ENCODE assay signal across 31 mouse cellular contexts in the genomic region with DNA sequence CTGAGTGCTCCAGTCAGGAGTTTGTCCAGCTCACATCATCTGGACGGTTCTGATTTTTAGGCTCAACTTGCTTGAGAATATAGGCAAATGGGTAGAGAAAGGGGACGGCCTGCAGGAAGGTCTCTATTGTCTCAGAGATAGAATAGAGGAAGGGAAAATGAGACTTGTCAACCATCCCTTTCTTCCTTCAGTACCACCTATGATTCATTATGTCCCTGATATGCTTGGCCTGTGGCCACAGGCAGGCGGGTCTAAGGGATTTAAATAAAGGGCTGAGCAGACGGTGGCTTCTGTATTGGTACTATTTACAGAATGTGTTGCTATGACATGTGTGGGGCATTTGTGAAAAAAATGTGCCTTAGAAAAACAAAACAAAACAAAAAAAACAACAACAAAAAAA. TPM values are rescaled to one million over a fixed set of nuclear protein-coding genes. Genes with fewer than 3 reads are reported as not detected.
DNase-seq lines count a peak whose midpoint lies in the region; ATAC-seq and TF ChIP-seq lines count a peak whose summit lies in the region.
"Had no signal": no experiment of that assay in that cellular context is flagged by ENCODE, and none has a peak within 500 bp of the region (broad histone marks: within the 10 kb centered on the region; RNA-seq: fewer than 3 reads in every experiment).

No protein-coding gene starts in this region.

- no peak overlapping the region for H3K4me2 ChIP-seq in stomach, embryonic 15.5 days
- H3K4me2 ChIP-seq: embryonic facial prominence, embryonic 12.5 days; forebrain, embryonic 12.5 days; forebrain, embryonic 15.5 days; heart, embryonic 11.5 days; hindbrain, embryonic 12.5 days; hindbrain, embryonic 15.5 days had no signal

- H3K36me3 ChIP-seq in stomach, embryonic 15.5 days: no peaks in the 10 kb centered on the region
- H3K36me3 ChIP-seq: embryonic facial prominence, embryonic 12.5 days; forebrain, embryonic 12.5 days; forebrain, embryonic 15.5 days; hindbrain, embryonic 12.5 days; hindbrain, embryonic 15.5 days had no signal

- H3K4me1 ChIP-seq in stomach, embryonic 15.5 days: peaks cover 6% of the 10 kb centered on the region; the same call in 1 of the 2 replicates
- H3K4me1 ChIP-seq: embryonic facial prominence, embryonic 12.5 days had no signal

- H3K27ac ChIP-seq in layer of hippocampus, adult 2 months: peak overlapping the region; percentile 58; the same call in 1 of the 2 replicates
- peak overlapping the region; percentile 40 for H3K27ac ChIP-seq in stomach, embryonic 15.5 days
- H3K27ac ChIP-seq: embryonic facial prominence, embryonic 12.5 days; forebrain, embryonic 12.5 days; forebrain, embryonic 15.5 days; hindbrain, embryonic 12.5 days; hindbrain, embryonic 15.5 days had no signal

- peak; percentile 9 for DNase-seq in adrenal gland, postnatal 10 days
- no peak for DNase-seq in adrenal gland, adult 18-20 months (ENCODE audit: low spot score in 2 of 2)
- no peak for DNase-seq in layer of hippocampus, adult 2 months (ENCODE audit: low spot score in 2 of 2)
- no peak for DNase-seq in layer of hippocampus, postnatal 10 days (ENCODE audit: low spot score in 2 of 2)
- DNase-seq in gastrocnemius, adult 8-10 months (ENCODE audit: low spot score in 2 of 2): no peak
- DNase-seq: cerebellum, adult 18-20 months; cerebellum, adult 9-10 months; cerebellum, postnatal 14 days; gastrocnemius, postnatal 10 days; gastrocnemius, postnatal 36 days; heart, adult 11 months had no signal

- H3K9ac ChIP-seq in stomach, embryonic 15.5 days: no peak overlapping the region
- H3K9ac ChIP-seq: embryonic facial prominence, embryonic 12.5 days; forebrain, embryonic 12.5 days; forebrain, embryonic 15.5 days; hindbrain, embryonic 12.5 days; hindbrain, embryonic 15.5 days had no signal

- no peak for TF ChIP-seq CTCF in layer of hippocampus, adult 2 months (conservative IDR thresholded peaks at IDR 0.05)

- H3K4me3 ChIP-seq in layer of hippocampus, adult 2 months: no peak overlapping the region
- no peak overlapping the region for H3K4me3 ChIP-seq in stomach, embryonic 15.5 days (replicated peaks)
- H3K4me3 ChIP-seq: embryonic facial prominence, embryonic 12.5 days; erythroblast, embryonic 14.5 days; forebrain, embryonic 12.5 days; forebrain, embryonic 15.5 days; hindbrain, embryonic 12.5 days; hindbrain, embryonic 15.5 days had no signal

- H3K9me3 ChIP-seq in stomach, embryonic 15.5 days: no peaks in the 10 kb centered on the region
- H3K9me3 ChIP-seq: embryonic facial prominence, embryonic 12.5 days; forebrain, embryonic 12.5 days; forebrain, embryonic 15.5 days; hindbrain, embryonic 12.5 days; hindbrain, embryonic 15.5 days had no signal

- no peak for ATAC-seq in stomach, embryonic 15.5 days (ENCODE audit: insufficient read depth, low FRiP score, low read depth)
- ATAC-seq in monocyte, adult 5-6 weeks (replicated peaks; ENCODE audit: insufficient number of reproducible peaks, low FRiP score, low TSS enrichment, poor library complexity, severe bottlenecking): no peak
- ATAC-seq: activated CD4-positive, CD25-positive, alpha-beta regulatory T cell, adult 4 months; CD4-positive, CD25-positive, alpha-beta regulatory T cell, adult 4 months; forebrain, embryonic 15.5 days; intestine, postnatal 0 days had no signal

- 50% methylated on average over 4 of the region's 4 CpGs for WGBS in stomach, embryonic 15.5 days

- H3K27me3 ChIP-seq in stomach, embryonic 15.5 days (replicated peaks): no peaks in the 10 kb centered on the region
- H3K27me3 ChIP-seq: embryonic facial prominence, embryonic 12.5 days; forebrain, embryonic 15.5 days; hindbrain, embryonic 12.5 days; hindbrain, embryonic 15.5 days had no signal

RNA-seq across cellular contexts. Expression of gene Pde1b, which starts 14.5 kb away (rescaled TPM):
- 1 to 10 TPM; 5.6 to 9.4 TPM for total RNA-seq in adrenal gland, postnatal 10 days (2021)
- total RNA-seq in adrenal gland, adult 18-20 months (2021): 1 to 10 TPM; 5.1 to 8.6 TPM
- 100 to 1,000 TPM; 109 to 117 TPM for total RNA-seq in layer of hippocampus, adult 2 months (2021)
- total RNA-seq in layer of hippocampus, postnatal 10 days (2021): 10 to 100 TPM; 48.2 to 53.9 TPM
- 8.8 and 9.4 TPM in 2 replicates for polyA plus RNA-seq in stomach, embryonic 15.5 days (2015; fragmentation: Nextera tagmentation; extraction: Ambion mirVana)
- total RNA-seq in gastrocnemius, adult 8-10 months (2022): under 1 TPM; 0.41 to 0.52 (median 0.46) TPM
- 28.6 to 54.5 TPM (median 38.7 TPM) in 3 replicates for total RNA-seq in monocyte, adult 5-6 weeks (2017)

RNA-seq across cellular contexts. Expression of gene Nckap1l, which starts 34.7 kb away (rescaled TPM):
- 1 to 10 TPM; 6.4 to 7.2 TPM for total RNA-seq in adrenal gland, postnatal 10 days (2021)
- total RNA-seq in adrenal gland, adult 18-20 months (2021): 1 to 10 TPM; 5.5 to 8.7 TPM
- 1 to 10 TPM; 6.9 to 8.7 TPM for total RNA-seq in layer of hippocampus, adult 2 months (2021)
- total RNA-seq in layer of hippocampus, postnatal 10 days (2021): 1 to 10 TPM; 8.7 TPM
- polyA plus RNA-seq in stomach, embryonic 15.5 days (2015; fragmentation: Nextera tagmentation; extraction: Ambion mirVana): 3.7 and 4.1 TPM in 2 replicates
- 1 to 10 TPM in 1 of 4 experiments, under 1 TPM in 3; 0.27 to 1.0 (median 0.63) TPM for total RNA-seq in gastrocnemius, adult 8-10 months (2022)
- total RNA-seq in monocyte, adult 5-6 weeks (2017): 272 to 295 TPM (median 278 TPM) in 3 replicates

RNA-seq across cellular contexts. Expression of gene Gtsf2, which starts 40.1 kb away (rescaled TPM):
- not detected for total RNA-seq in adrenal gland, postnatal 10 days (2021)
- total RNA-seq in adrenal gland, adult 18-20 months (2021): not detected
- total RNA-seq in layer of hippocampus, adult 2 months (2021): not detected
- not detected for total RNA-seq in layer of hippocampus, postnatal 10 days (2021)
- polyA plus RNA-seq in stomach, embryonic 15.5 days (2015; fragmentation: Nextera tagmentation; extraction: Ambion mirVana): not detected in 2 replicates
- total RNA-seq in gastrocnemius, adult 8-10 months (2022): not detected
- total RNA-seq in monocyte, adult 5-6 weeks (2017): 4.0 TPM in 1 of 3 replicates, not detected in the others
- total RNA-seq: ES-E14; gastrocnemius, postnatal 10 days; gastrocnemius, postnatal 36 days; heart, adult 8-10 months; heart, postnatal 25 days; hematopoietic stem cell, adult 5-6 weeks had no signal
- polyA plus RNA-seq: activated CD4-positive, CD25-positive, alpha-beta regulatory T cell, adult 4 months; C2C12; CD4-positive, CD25-positive, alpha-beta regulatory T cell, adult 4 months; embryonic facial prominence, embryonic 12.5 days; erythroblast, embryonic 14.5 days; forebrain, embryonic 12.5 days; forebrain, embryonic 15.5 days; heart, embryonic 11.5 days; heart, embryonic 14.5 days; heart, postnatal 0 days; hindbrain, embryonic 12.5 days; intestine, embryonic 14.5 days; intestine, postnatal 0 days had no signal

RNA-seq across cellular contexts. Expression of gene Ppp1r1a, which starts 49.5 kb away (rescaled TPM):
- total RNA-seq in adrenal gland, postnatal 10 days (2021): 10 to 100 TPM; 23.0 to 37.4 TPM
- 10 to 100 TPM; 18.1 to 19.8 TPM for total RNA-seq in adrenal gland, adult 18-20 months (2021)
- total RNA-seq in layer of hippocampus, adult 2 months (2021): 100 to 1,000 TPM; 118 to 136 TPM
- total RNA-seq in layer of hippocampus, postnatal 10 days (2021): 100 to 1,000 TPM; 147 to 157 TPM
- 12.3 and 13.3 TPM in 2 replicates for polyA plus RNA-seq in stomach, embryonic 15.5 days (2015; fragmentation: Nextera tagmentation; extraction: Ambion mirVana)
- total RNA-seq in gastrocnemius, adult 8-10 months (2022): 100 to 1,000 TPM in 2 of 4 experiments, 10 to 100 TPM in 2; 77.3 to 125 (median 101) TPM
- not detected in 3 replicates for total RNA-seq in monocyte, adult 5-6 weeks (2017)
- total RNA-seq: hematopoietic stem cell, adult 5-6 weeks had no signal
- polyA plus RNA-seq: CD4-positive, CD25-positive, alpha-beta regulatory T cell, adult 4 months; erythroblast, embryonic 14.5 days had no signal

RNA-seq across cellular contexts. Expression of gene Gtsf1, which starts 58.1 kb away (rescaled TPM):
- total RNA-seq in adrenal gland, postnatal 10 days (2021): not detected
- total RNA-seq in adrenal gland, adult 18-20 months (2021): not detected
- total RNA-seq in layer of hippocampus, adult 2 months (2021): not detected
- not detected for total RNA-seq in layer of hippocampus, postnatal 10 days (2021)
- polyA plus RNA-seq in stomach, embryonic 15.5 days (2015; fragmentation: Nextera tagmentation; extraction: Ambion mirVana): not detected in 2 replicates
- total RNA-seq in gastrocnemius, adult 8-10 months (2022): not detected
- not detected in 3 replicates for total RNA-seq in monocyte, adult 5-6 weeks (2017)
- total RNA-seq: gastrocnemius, postnatal 10 days; gastrocnemius, postnatal 36 days; heart, postnatal 25 days; hematopoietic stem cell, adult 5-6 weeks had no signal
- polyA plus RNA-seq: activated CD4-positive, CD25-positive, alpha-beta regulatory T cell, adult 4 months; CD4-positive, CD25-positive, alpha-beta regulatory T cell, adult 4 months; embryonic facial prominence, embryonic 12.5 days; erythroblast, embryonic 14.5 days; forebrain, embryonic 12.5 days; forebrain, embryonic 15.5 days; hindbrain, embryonic 12.5 days; hindbrain, embryonic 15.5 days; intestine, embryonic 14.5 days had no signal

Comparison
In these comparisons a context has a peak if more than half of its experiments do, and no peak if none do; other contexts are left out.
1. RNA of gene Pde1b, which starts 14.5 kb away (total RNA-seq): 109 to 117 TPM in layer of hippocampus, adult 2 months, 48.2 to 53.9 TPM in layer of hippocampus, postnatal 10 days, 28.6 to 54.5 TPM in monocyte, adult 5-6 weeks, 5.6 to 9.4 TPM in adrenal gland, postnatal 10 days and 5.1 to 8.6 TPM in adrenal gland, adult 18-20 months; 0.41 to 0.52 TPM in gastrocnemius, adult 8-10 months; every median in the first group is over 4 times any median in the second.
2. RNA of gene Nckap1l, which starts 34.7 kb away (total RNA-seq): 272 to 295 TPM in monocyte, adult 5-6 weeks; 6.9 to 8.7 TPM in layer of hippocampus, adult 2 months, 8.7 TPM in layer of hippocampus, postnatal 10 days, 5.5 to 8.7 TPM in adrenal gland, adult 18-20 months, 6.4 to 7.2 TPM in adrenal gland, postnatal 10 days and 0.27 to 1.0 TPM in gastrocnemius, adult 8-10 months; every median in the first group is over 10 times any median in the second.